Mouse (Mus musculus): ENCODE measurements around the gene Mmp23. TPM values are rescaled to one million over a fixed set of nuclear protein-coding genes. Genes with fewer than 3 reads are reported as not detected.
"Not testable (repeated sequence)": the region's sequence is repeated elsewhere in the genome, so short reads cannot be mapped to it uniquely, and the experiment has no call there.

The Mmp23 gene
- polyA plus RNA-seq, 1 experiment from 2014 or later = 13.6 TPM

- H3K27ac ChIP-seq (ENCODE audit: low read depth, low read length) = no peak overlapping the region
- H3K4me3 ChIP-seq (ENCODE audit: low read depth, low read length) = no peak overlapping the region
- no peak for ATAC-seq (replicated peaks; ENCODE audit: low FRiP score)
- H3K27me3 ChIP-seq (replicated peaks; ENCODE audit: control insufficient read depth, insufficient read depth, low read length) = peaks cover 33% of the 10 kb centered on the region
- no peak for DNase-seq (ENCODE audit: low spot score)
- no peak overlapping the region for H3K4me2 ChIP-seq
- no peaks in the 10 kb centered on the region; the same call in 1 of the 2 replicates for H3K9me3 ChIP-seq (ENCODE audit: control insufficient read depth, low read length)
- 75% methylated on average over 12 of the region's 12 CpGs for WGBS
- H3K9ac ChIP-seq (ENCODE audit: low read depth, low read length) = no peak overlapping the region
- H3K36me3 ChIP-seq (ENCODE audit: control insufficient read depth, insufficient read depth, low read length) = no peaks in the 10 kb centered on the region
- 0 out of 2 replicates have a peak, but pooled peaks cover 2% of the 10 kb centered on the region for H3K4me1 ChIP-seq (replicated peaks; ENCODE audit: control insufficient read depth, insufficient read depth, low read length)
Observed at GRCm38 (mm10) chr4:155690571-155691375, 37.6 kb upstream of the Mmp23 start.

- H3K4me2 ChIP-seq; H3K36me3 ChIP-seq (ENCODE audit: control insufficient read depth, insufficient read depth, low read length); DNase-seq (ENCODE audit: low spot score); H3K9ac ChIP-seq (ENCODE audit: low read depth, low read length); H3K9me3 ChIP-seq (ENCODE audit: control insufficient read depth, low read length); H3K4me1 ChIP-seq (replicated peaks; ENCODE audit: control insufficient read depth, insufficient read depth, low read length); H3K4me3 ChIP-seq (ENCODE audit: low read depth, low read length); H3K27me3 ChIP-seq (replicated peaks; ENCODE audit: control insufficient read depth, insufficient read depth, low read length); H3K27ac ChIP-seq (ENCODE audit: low read depth, low read length); ATAC-seq (replicated peaks; ENCODE audit: low FRiP score): not testable (repeated sequence)
- WGBS = 80% methylated on average over 4 of the region's 4 CpGs
Observed at GRCm38 (mm10) chr4:155687764-155688163, 34.6 kb upstream of the Mmp23 start.

- ATAC-seq (replicated peaks; ENCODE audit: low FRiP score); H3K36me3 ChIP-seq (ENCODE audit: control insufficient read depth, insufficient read depth, low read length); H3K9me3 ChIP-seq (ENCODE audit: control insufficient read depth, low read length); H3K4me1 ChIP-seq (replicated peaks; ENCODE audit: control insufficient read depth, insufficient read depth, low read length); H3K27me3 ChIP-seq (replicated peaks; ENCODE audit: control insufficient read depth, insufficient read depth, low read length); H3K4me2 ChIP-seq; H3K9ac ChIP-seq (ENCODE audit: low read depth, low read length); H3K27ac ChIP-seq (ENCODE audit: low read depth, low read length); H3K4me3 ChIP-seq (ENCODE audit: low read depth, low read length); DNase-seq (ENCODE audit: low spot score): not testable (repeated sequence)
- 87% methylated on average over 15 of the region's 19 CpGs for WGBS
Observed at GRCm38 (mm10) chr4:155683670-155684277, 30.6 kb upstream of the Mmp23 start.

- H3K9ac ChIP-seq (ENCODE audit: low read depth, low read length) = no peak overlapping the region
Observed at GRCm38 (mm10) chr4:155675991-155676390, 22.8 kb upstream of the Mmp23 start.

GRCm38 (mm10) chr4:155672082-155672481 is 18.9 kb upstream of the Mmp23 start:
- no peak for ATAC-seq (replicated peaks; ENCODE audit: low FRiP score)
- H3K36me3 ChIP-seq (ENCODE audit: control insufficient read depth, insufficient read depth, low read length) = no peaks in the 10 kb centered on the region
- H3K27ac ChIP-seq (ENCODE audit: low read depth, low read length) = no peak overlapping the region
- 58% methylated on average over 2 of the region's 2 CpGs for WGBS
- no peak for DNase-seq (ENCODE audit: low spot score)
- no peak overlapping the region for H3K4me2 ChIP-seq
- no peak overlapping the region for H3K9ac ChIP-seq (ENCODE audit: low read depth, low read length)
- H3K27me3 ChIP-seq (replicated peaks; ENCODE audit: control insufficient read depth, insufficient read depth, low read length) = no peaks in the 10 kb centered on the region
- no peak overlapping the region for H3K4me3 ChIP-seq (ENCODE audit: low read depth, low read length)
- peaks cover 6% of the 10 kb centered on the region for H3K4me1 ChIP-seq (replicated peaks; ENCODE audit: control insufficient read depth, insufficient read depth, low read length)
- H3K9me3 ChIP-seq (ENCODE audit: control insufficient read depth, low read length) = no peaks in the 10 kb centered on the region

More at GRCm38 (mm10) chr4:155675991-155676390, 22.8 kb upstream of the Mmp23 start:
- H3K27ac ChIP-seq (ENCODE audit: low read depth, low read length) = no peak overlapping the region
- no peak for ATAC-seq (replicated peaks; ENCODE audit: low FRiP score)
- no peak overlapping the region for H3K4me2 ChIP-seq
- DNase-seq (ENCODE audit: low spot score) = no peak
- no peaks in the 10 kb centered on the region for H3K9me3 ChIP-seq (ENCODE audit: control insufficient read depth, low read length)
- no peaks in the 10 kb centered on the region for H3K27me3 ChIP-seq (replicated peaks; ENCODE audit: control insufficient read depth, insufficient read depth, low read length)
- WGBS = 82% methylated on average over 2 of the region's 2 CpGs
- no peak overlapping the region for H3K4me3 ChIP-seq (ENCODE audit: low read depth, low read length)
- no peaks in the 10 kb centered on the region for H3K4me1 ChIP-seq (replicated peaks; ENCODE audit: control insufficient read depth, insufficient read depth, low read length)
- no peaks in the 10 kb centered on the region for H3K36me3 ChIP-seq (ENCODE audit: control insufficient read depth, insufficient read depth, low read length)

GRCm38 (mm10) chr4:155670236-155670635 is 17.1 kb upstream of the Mmp23 start:
- H3K4me2 ChIP-seq; H3K27ac ChIP-seq (ENCODE audit: low read depth, low read length); H3K27me3 ChIP-seq (replicated peaks; ENCODE audit: control insufficient read depth, insufficient read depth, low read length); H3K4me3 ChIP-seq (ENCODE audit: low read depth, low read length); DNase-seq (ENCODE audit: low spot score); H3K4me1 ChIP-seq (replicated peaks; ENCODE audit: control insufficient read depth, insufficient read depth, low read length); ATAC-seq (replicated peaks; ENCODE audit: low FRiP score); H3K9me3 ChIP-seq (ENCODE audit: control insufficient read depth, low read length); H3K36me3 ChIP-seq (ENCODE audit: control insufficient read depth, insufficient read depth, low read length); H3K9ac ChIP-seq (ENCODE audit: low read depth, low read length): not testable (repeated sequence)
- 64% methylated on average over 4 of the region's 4 CpGs for WGBS

- Histone ChIP-seq H3K4me2 (peak overlapping the region; percentile 72), H3K9me3 (ENCODE audit: control insufficient read depth, low read length) (no peaks in the 10 kb centered on the region), H3K36me3 (ENCODE audit: control insufficient read depth, insufficient read depth, low read length) (no peaks in the 10 kb centered on the region), H3K4me3 (ENCODE audit: low read depth, low read length) (peak overlapping the region; percentile 89), H3K27me3 (replicated peaks; ENCODE audit: control insufficient read depth, insufficient read depth, low read length) (no peaks in the 10 kb centered on the region), H3K9ac (ENCODE audit: low read depth, low read length) (0 out of 2 replicates have a peak overlapping the region, but pooled peaks have one; percentile 38), H3K4me1 (replicated peaks; ENCODE audit: control insufficient read depth, insufficient read depth, low read length) (peaks cover 6% of the 10 kb centered on the region), H3K27ac (ENCODE audit: low read depth, low read length) (no peak overlapping the region)
- ATAC-seq (replicated peaks; ENCODE audit: low FRiP score) (peak; percentile 6; the same call in 1 of the 2 replicates), DNase-seq (ENCODE audit: low spot score) (no peak)
- WGBS = 1% methylated on average over 8 of the region's 8 CpGs
Observed at GRCm38 (mm10) chr4:155669598-155670075, 16.5 kb upstream of the Mmp23 start.

GRCm38 (mm10) chr4:155668689-155669597 is 15.8 kb upstream of the Mmp23 start, which contains the start of gene Mib2:
TSS of gene Mib2 (minus strand) at chr4:155669198.
- WGBS = under 1% methylated on average over 73 of the region's 73 CpGs
- peaks cover 6% of the 10 kb centered on the region for H3K4me1 ChIP-seq (replicated peaks; ENCODE audit: control insufficient read depth, insufficient read depth, low read length)
- H3K9me3 ChIP-seq (ENCODE audit: control insufficient read depth, low read length) = no peaks in the 10 kb centered on the region
- H3K4me2 ChIP-seq = peak within 1 kb of the TSS; percentile 72
- H3K4me3 ChIP-seq (ENCODE audit: low read depth, low read length) = peak within 1 kb of the TSS; percentile 89
- peak within 1 kb of the TSS; percentile 52 for H3K27ac ChIP-seq (ENCODE audit: low read depth, low read length)
- no peaks in the 10 kb centered on the region for H3K27me3 ChIP-seq (replicated peaks; ENCODE audit: control insufficient read depth, insufficient read depth, low read length)
- peak; percentile 99 for ATAC-seq (replicated peaks; ENCODE audit: low FRiP score)
- peak within 1 kb of the TSS; percentile 76 for H3K9ac ChIP-seq (ENCODE audit: low read depth, low read length)
- peak; percentile 97 for DNase-seq (ENCODE audit: low spot score)
- H3K36me3 ChIP-seq (ENCODE audit: control insufficient read depth, insufficient read depth, low read length) = no peaks in the 10 kb centered on the region

Data from liver, embryonic 11.5 days (tissue).